Mouse (Mus musculus): Measurements from ENCODE around the gene Gtf3c6. TPM values are rescaled to one million over a fixed set of nuclear protein-coding genes. Genes with fewer than 3 reads are reported as not detected.
"Not testable (repeated sequence)": the region's sequence is repeated elsewhere in the genome, so short reads cannot be mapped to it uniquely, and the experiment has no call there.

Gene Gtf3c6
- polyA plus RNA-seq (2016; fragmentation: Nextera tagmentation; extraction: Ambion mirVana) = 165 and 182 TPM in 2 replicates

GRCm38 (mm10) chr10:40257414-40258255 lies at the start of gene Gtf3c6:
Gene Gtf3c6 (minus strand): TSS chr10:40258108.
- H3K27me3 ChIP-seq (ENCODE audit: low read depth, poor library complexity, severe bottlenecking) = no peaks in the 10 kb centered on the region
- WGBS = under 1% methylated on average over 43 of the region's 43 CpGs
- H3K4me1 ChIP-seq = peaks cover 21% of the 10 kb centered on the region
- peak within 1 kb of the TSS; percentile 74 for H3K4me3 ChIP-seq
- H3K9me3 ChIP-seq (replicated peaks) = no peaks in the 10 kb centered on the region
- peak; percentile 97 for DNase-seq (ENCODE audit: low spot score)
- peaks cover 32% of the 10 kb centered on the region for H3K36me3 ChIP-seq
- peak within 1 kb of the TSS; percentile 97 for H3K27ac ChIP-seq

- H3K9me3 ChIP-seq (replicated peaks) = no peaks in the 10 kb centered on the region; the same call in 1 of the 2 replicates
- no peaks in the 10 kb centered on the region for H3K36me3 ChIP-seq
- H3K4me3 ChIP-seq = no peak overlapping the region
- WGBS = 92% methylated on average over 1 of the region's 1 CpGs
- H3K27ac ChIP-seq = no peak overlapping the region
- 0 out of 2 replicates have a peak, but pooled peaks cover 6% of the 10 kb centered on the region for H3K4me1 ChIP-seq
- H3K27me3 ChIP-seq (ENCODE audit: low read depth, poor library complexity, severe bottlenecking) = no peaks in the 10 kb centered on the region
- DNase-seq (ENCODE audit: low spot score) = no peak
Measured at GRCm38 (mm10) chr10:40305989-40306388, 48.1 kb upstream of the Gtf3c6 start.

- H3K4me3 ChIP-seq = peak within 1 kb of the TSS; percentile 99
- under 1% methylated on average over 55 of the region's 55 CpGs for WGBS
- H3K9me3 ChIP-seq (replicated peaks) = no peaks in the 10 kb centered on the region; the same call in 1 of the 2 replicates
- peak; percentile 100 for DNase-seq (ENCODE audit: low spot score)
- H3K4me1 ChIP-seq = peaks cover 23% of the 10 kb centered on the region
- peaks cover 17% of the 10 kb centered on the region for H3K36me3 ChIP-seq
- H3K27ac ChIP-seq = peak within 1 kb of the TSS; percentile 98
- H3K27me3 ChIP-seq (ENCODE audit: low read depth, poor library complexity, severe bottlenecking) = no peaks in the 10 kb centered on the region
Measured at GRCm38 (mm10) chr10:40302140-40302985, 44.5 kb upstream of the Gtf3c6 start, which contains the start of gene Amd1. Gene Amd1 (minus strand): TSS chr10:40302186.

- Histone ChIP-seq H3K4me3 (peak overlapping the region; percentile 99), H3K27ac (peak overlapping the region; percentile 98), H3K4me1 (peaks cover 23% of the 10 kb centered on the region), H3K36me3 (peaks cover 26% of the 10 kb centered on the region)
- peak; percentile 73 for DNase-seq (ENCODE audit: low spot score)
- WGBS = 2% methylated on average over 84 of the region's 91 CpGs
- not testable (repeated sequence) for H3K9me3 ChIP-seq (replicated peaks); H3K27me3 ChIP-seq (ENCODE audit: low read depth, poor library complexity, severe bottlenecking)
Measured at GRCm38 (mm10) chr10:40301181-40302075, 43.5 kb upstream of the Gtf3c6 start.

GRCm38 (mm10) chr10:40300648-40301171 lies 42.8 kb upstream of the Gtf3c6 start:
- Histone ChIP-seq H3K9me3 (replicated peaks) (no peaks in the 10 kb centered on the region), H3K36me3 (peaks cover 33% of the 10 kb centered on the region), H3K4me1 (peaks cover 23% of the 10 kb centered on the region), H3K4me3 (peak overlapping the region; percentile 99), H3K27me3 (ENCODE audit: low read depth, poor library complexity, severe bottlenecking) (no peaks in the 10 kb centered on the region), H3K27ac (peak overlapping the region; percentile 98)
- peak; percentile 89 for DNase-seq (ENCODE audit: low spot score)
- under 1% methylated on average over 36 of the region's 36 CpGs for WGBS

GRCm38 (mm10) chr10:40292640-40293039 lies 34.7 kb upstream of the Gtf3c6 start:
- no peak overlapping the region for H3K4me3 ChIP-seq
- H3K9me3 ChIP-seq (replicated peaks) = no peaks in the 10 kb centered on the region
- WGBS = 95% methylated on average over 6 of the region's 6 CpGs
- H3K27ac ChIP-seq = no peak overlapping the region
- no peaks in the 10 kb centered on the region for H3K4me1 ChIP-seq
- DNase-seq (ENCODE audit: low spot score) = no peak
- no peaks in the 10 kb centered on the region for H3K27me3 ChIP-seq (ENCODE audit: low read depth, poor library complexity, severe bottlenecking)
- peaks cover 85% of the 10 kb centered on the region for H3K36me3 ChIP-seq

- no peak overlapping the region for H3K4me3 ChIP-seq
- DNase-seq (ENCODE audit: low spot score) = no peak
- H3K9me3 ChIP-seq (replicated peaks) = no peaks in the 10 kb centered on the region
- no peak overlapping the region for H3K27ac ChIP-seq
- H3K36me3 ChIP-seq = peaks cover 63% of the 10 kb centered on the region
- no peaks in the 10 kb centered on the region for H3K27me3 ChIP-seq (ENCODE audit: low read depth, poor library complexity, severe bottlenecking)
- WGBS = 81% methylated on average over 1 of the region's 1 CpGs
- H3K4me1 ChIP-seq = no peaks in the 10 kb centered on the region
Measured at GRCm38 (mm10) chr10:40286767-40287166, 28.9 kb upstream of the Gtf3c6 start.

- Histone ChIP-seq H3K4me1 (no peaks in the 10 kb centered on the region), H3K4me3 (no peak overlapping the region), H3K36me3 (peaks cover 51% of the 10 kb centered on the region), H3K9me3 (replicated peaks) (no peaks in the 10 kb centered on the region), H3K27ac (no peak overlapping the region), H3K27me3 (ENCODE audit: low read depth, poor library complexity, severe bottlenecking) (no peaks in the 10 kb centered on the region)
- 97% methylated on average over 1 of the region's 1 CpGs for WGBS
- no peak for DNase-seq (ENCODE audit: low spot score)
Measured at GRCm38 (mm10) chr10:40285571-40285970, 27.7 kb upstream of the Gtf3c6 start.

GRCm38 (mm10) chr10:40284997-40285396 lies 27.1 kb upstream of the Gtf3c6 start:
- Histone ChIP-seq H3K36me3 (peaks cover 47% of the 10 kb centered on the region), H3K27ac (no peak overlapping the region), H3K27me3 (ENCODE audit: low read depth, poor library complexity, severe bottlenecking) (no peaks in the 10 kb centered on the region), H3K4me1 (no peaks in the 10 kb centered on the region), H3K4me3 (no peak overlapping the region), H3K9me3 (replicated peaks) (no peaks in the 10 kb centered on the region)
- no peak for DNase-seq (ENCODE audit: low spot score)
- WGBS = 89% methylated on average over 3 of the region's 3 CpGs

GRCm38 (mm10) chr10:40284179-40284831 lies 26.4 kb upstream of the Gtf3c6 start:
- Histone ChIP-seq H3K27me3 (ENCODE audit: low read depth, poor library complexity, severe bottlenecking) (no peaks in the 10 kb centered on the region), H3K4me3 (no peak overlapping the region), H3K27ac (no peak overlapping the region), H3K9me3 (replicated peaks) (no peaks in the 10 kb centered on the region), H3K4me1 (no peaks in the 10 kb centered on the region), H3K36me3 (peaks cover 40% of the 10 kb centered on the region)
- WGBS = 87% methylated on average over 10 of the region's 10 CpGs
- no peak for DNase-seq (ENCODE audit: low spot score)

GRCm38 (mm10) chr10:40283636-40284035 lies 25.7 kb upstream of the Gtf3c6 start:
- Histone ChIP-seq H3K27ac (no peak overlapping the region), H3K36me3 (peaks cover 39% of the 10 kb centered on the region), H3K4me3 (no peak overlapping the region), H3K9me3 (replicated peaks) (no peaks in the 10 kb centered on the region), H3K27me3 (ENCODE audit: low read depth, poor library complexity, severe bottlenecking) (no peaks in the 10 kb centered on the region), H3K4me1 (no peaks in the 10 kb centered on the region)
- 93% methylated on average over 9 of the region's 9 CpGs for WGBS
- no peak for DNase-seq (ENCODE audit: low spot score)
